9 mouse cellular contexts compared by ENCODE assay signal in the genomic region with DNA sequence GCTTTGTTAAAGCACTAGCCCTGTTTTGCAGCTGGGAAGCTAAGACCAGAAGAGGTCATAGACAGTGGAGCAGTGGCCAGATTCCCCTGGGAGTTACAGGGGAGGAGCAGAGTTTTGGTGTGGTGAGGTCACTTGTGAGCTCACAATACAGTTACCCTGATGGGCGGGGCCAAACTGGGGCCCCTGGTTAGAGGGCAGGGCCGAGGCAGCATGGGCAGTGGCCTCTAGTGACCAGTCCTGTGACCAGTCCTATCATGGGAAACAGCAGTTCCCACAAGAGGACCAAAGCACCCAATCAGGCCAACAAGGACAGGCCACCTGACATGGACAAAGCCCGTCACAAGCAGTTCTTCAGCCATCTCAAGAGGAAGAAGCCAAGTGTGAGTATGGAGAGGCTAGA. TPM values are rescaled to one million over a fixed set of nuclear protein-coding genes. Genes with fewer than 3 reads are reported as not detected.
DNase-seq lines count a peak whose midpoint lies in the region; ATAC-seq lines count a peak whose summit lies in the region.
"Had no signal": no experiment of that assay in that cellular context is flagged by ENCODE, and none has a peak within 500 bp of the region (broad histone marks: within the 10 kb centered on the region; RNA-seq: fewer than 3 reads in every experiment).

No protein-coding gene starts in this region.

- H3K4me1 ChIP-seq in liver, embryonic 13.5 days (replicated peaks) = peaks cover 32% of the 10 kb centered on the region

- no peaks in the 10 kb centered on the region for H3K36me3 ChIP-seq in liver, embryonic 13.5 days

- no peak overlapping the region for H3K4me3 ChIP-seq in liver, embryonic 13.5 days (replicated peaks)

- H3K9ac ChIP-seq in liver, embryonic 13.5 days = peak overlapping the region; percentile 39; the same call in 1 of the 2 replicates

- H3K9me3 ChIP-seq in liver, embryonic 13.5 days (replicated peaks) = no peaks in the 10 kb centered on the region

- peak overlapping the region; percentile 81; the same call in 1 of the 2 replicates for H3K4me2 ChIP-seq in liver, embryonic 13.5 days

- ATAC-seq in liver, embryonic 13.5 days (ENCODE audit: low read depth) = peak; percentile 55

- whole genome bisulfite sequencing in liver, embryonic 13.5 days (ENCODE audit: insufficient replicate concordance) = 41% methylated on average over 3 of the region's 3 CpGs

- peaks cover 41% of the 10 kb centered on the region for H3K27me3 ChIP-seq in liver, embryonic 13.5 days

- H3K27ac ChIP-seq in liver, embryonic 13.5 days = no peak overlapping the region

- DNase-seq in cerebellum, adult 9-10 months = peak; percentile 17
- no peak for DNase-seq in cerebellum, adult 11 months
- peak; percentile 54 for DNase-seq in lung, postnatal 10 days
- DNase-seq in lung, postnatal 25 days (ENCODE audit: low spot score) = no peak
- no peak for DNase-seq in liver, embryonic 13.5 days
- DNase-seq in testis, postnatal 10 days (ENCODE audit: low spot score) = peak; percentile 71
- DNase-seq in layer of hippocampus, adult 18-20 months (ENCODE audit: low spot score in 2 of 2) = no peak
- no peak for DNase-seq in left cerebral cortex, adult 11 months (ENCODE audit: low spot score)

RNA-seq across cellular contexts. Expression of a gene that starts 1.8 kb away (rescaled TPM):
- polyA plus RNA-seq in liver, embryonic 13.5 days (2015; fragmentation: Nextera tagmentation; extraction: Ambion mirVana) = 1.3 and 1.5 TPM in 2 replicates
- under 1 TPM in 1 of 2 experiments, not detected in 1; 0.47 TPM for total RNA-seq in layer of hippocampus, adult 18-20 months (2021)
- total RNA-seq: common myeloid progenitor, adult 5-6 weeks had no signal

RNA-seq across cellular contexts. Expression of a gene that starts 2.9 kb away (rescaled TPM):
- polyA plus RNA-seq in liver, embryonic 13.5 days (2015; fragmentation: Nextera tagmentation; extraction: Ambion mirVana) = not detected in 2 replicates
- total RNA-seq in layer of hippocampus, adult 18-20 months (2021) = not detected
- total RNA-seq: common myeloid progenitor, adult 5-6 weeks had no signal

RNA-seq across cellular contexts. Expression of a gene that starts 10.0 kb away (rescaled TPM):
- 0.81 and 0.88 TPM in 2 replicates for polyA plus RNA-seq in liver, embryonic 13.5 days (2015; fragmentation: Nextera tagmentation; extraction: Ambion mirVana)
- 10 to 100 TPM; 20.9 to 26.5 TPM for total RNA-seq in layer of hippocampus, adult 18-20 months (2021)

RNA-seq across cellular contexts. Expression of a gene that starts 21.0 kb away (rescaled TPM):
- 16.6 and 17.7 TPM in 2 replicates for polyA plus RNA-seq in liver, embryonic 13.5 days (2015; fragmentation: Nextera tagmentation; extraction: Ambion mirVana)
- total RNA-seq in layer of hippocampus, adult 18-20 months (2021) = 1 to 10 TPM; 4.4 to 4.7 TPM

RNA-seq across cellular contexts. Expression of a gene that starts 54.8 kb away (rescaled TPM):
- polyA plus RNA-seq in liver, embryonic 13.5 days (2015; fragmentation: Nextera tagmentation; extraction: Ambion mirVana) = 26.8 and 28.9 TPM in 2 replicates
- total RNA-seq in layer of hippocampus, adult 18-20 months (2021) = 10 to 100 TPM in 1 of 2 experiments, 1 to 10 TPM in 1; 10.0 to 10.8 TPM

Comparison
In these comparisons a context has a peak if more than half of its experiments do, and no peak if none do; other contexts are left out.
1. DNase-seq: peak in cerebellum, adult 9-10 months (single experiment), lung, postnatal 10 days (single experiment) and testis, postnatal 10 days (single experiment); none in cerebellum, adult 11 months (single experiment), lung, postnatal 25 days (single experiment), liver, embryonic 13.5 days (single experiment), layer of hippocampus, adult 18-20 months (0 of 2) and left cerebral cortex, adult 11 months (single experiment).